Mouse (Mus musculus): ENCODE results near the gene C1ql4.

C1ql4 gene

DNA sequence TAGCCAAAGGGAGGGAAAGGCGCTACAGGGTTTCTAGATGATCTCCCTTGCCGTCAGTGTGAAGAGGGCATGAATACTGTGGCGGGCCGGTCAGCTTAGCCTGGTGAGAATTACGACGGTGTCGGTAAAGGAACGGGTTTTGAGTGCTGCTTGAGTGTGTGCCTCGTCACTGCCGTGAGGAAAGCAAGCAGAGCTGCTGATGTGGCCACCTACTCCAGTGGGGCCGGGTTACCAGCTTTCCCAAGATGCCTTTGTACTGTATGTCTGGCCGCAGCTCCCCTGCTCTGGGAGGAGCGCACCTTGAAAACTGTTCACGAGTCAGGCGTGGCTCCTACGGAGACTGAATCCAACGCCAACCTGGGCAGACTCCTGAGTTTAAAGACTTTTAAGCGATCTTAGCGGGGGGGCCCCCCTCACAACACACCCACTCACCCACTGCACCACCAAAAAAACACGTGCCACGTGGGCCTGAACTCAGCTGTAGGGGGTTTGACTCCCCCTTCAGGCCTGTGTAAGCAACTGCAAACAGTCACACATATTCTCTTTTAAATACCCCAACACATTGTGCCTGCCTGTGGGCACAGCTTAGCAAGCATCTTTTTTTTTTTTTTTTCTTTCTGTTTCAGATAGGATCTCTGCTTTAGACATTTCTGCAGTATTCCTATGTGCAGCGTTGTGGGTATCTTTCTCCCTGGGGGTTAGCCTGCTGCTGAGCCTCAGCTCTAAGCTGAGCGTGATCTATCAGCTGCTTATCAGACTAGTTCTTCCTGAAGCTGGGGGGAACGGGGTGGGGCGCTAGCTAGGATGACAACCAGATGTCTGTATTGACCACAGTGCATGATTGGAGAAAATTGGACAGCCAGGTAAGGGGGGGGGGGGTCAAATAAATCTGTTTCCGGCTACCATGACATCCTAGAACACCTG is 47.4 kb downstream of the C1ql4 start:
- DNase-seq (ENCODE audit: low read depth, low spot score) = peak; percentile 15
- Histone ChIP-seq H3K36me3 (ENCODE audit: control insufficient read depth, insufficient read depth, low read length, poor library complexity, severe bottlenecking) (peaks cover 5% of the 10 kb centered on the region; the same call in 1 of the 2 replicates), H3K27me3 (ENCODE audit: control insufficient read depth, insufficient read depth, low read length, poor library complexity, severe bottlenecking) (no peaks in the 10 kb centered on the region)

GRCm38 (mm10) chr15:99039306-99039705 is 48.3 kb downstream of the C1ql4 start:
- Histone ChIP-seq H3K27me3 (ENCODE audit: control insufficient read depth, insufficient read depth, low read length, poor library complexity, severe bottlenecking) (no peaks in the 10 kb centered on the region), H3K36me3 (ENCODE audit: control insufficient read depth, insufficient read depth, low read length, poor library complexity, severe bottlenecking) (peaks cover 8% of the 10 kb centered on the region)

GRCm38 (mm10) chr15:99038797-99039196 is 48.8 kb downstream of the C1ql4 start:
- no peak for DNase-seq (ENCODE audit: low read depth, low spot score)
- peaks cover 8% of the 10 kb centered on the region for H3K36me3 ChIP-seq (ENCODE audit: control insufficient read depth, insufficient read depth, low read length, poor library complexity, severe bottlenecking)
- H3K27me3 ChIP-seq (ENCODE audit: control insufficient read depth, insufficient read depth, low read length, poor library complexity, severe bottlenecking) = no peaks in the 10 kb centered on the region

More at GRCm38 (mm10) chr15:99039306-99039705, 48.3 kb downstream of the C1ql4 start:
- no peak for DNase-seq (ENCODE audit: low read depth, low spot score)

DNA sequence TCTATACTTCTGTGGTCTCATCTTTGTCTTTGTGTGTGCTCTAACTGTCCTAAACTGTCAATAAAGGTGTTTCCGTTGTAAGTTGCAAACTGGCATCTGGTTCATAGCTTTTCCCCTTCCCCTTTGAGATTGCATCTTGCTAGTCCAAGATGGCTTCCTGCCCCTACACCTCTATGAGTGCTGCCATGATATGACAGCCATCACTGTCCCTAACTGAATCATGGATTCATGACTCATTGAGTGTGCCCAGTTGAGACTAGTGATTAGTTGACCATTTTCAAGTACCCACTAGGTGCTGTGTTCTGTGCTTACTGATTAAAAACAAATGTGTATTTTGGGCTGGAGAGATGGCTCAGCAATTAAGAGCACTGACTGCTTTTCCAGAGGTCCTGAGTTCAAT is 49.6 kb downstream of the C1ql4 start:
- no peak for DNase-seq (ENCODE audit: low read depth, low spot score)
- peaks cover 8% of the 10 kb centered on the region for H3K36me3 ChIP-seq (ENCODE audit: control insufficient read depth, insufficient read depth, low read length, poor library complexity, severe bottlenecking)
- no peaks in the 10 kb centered on the region for H3K27me3 ChIP-seq (ENCODE audit: control insufficient read depth, insufficient read depth, low read length, poor library complexity, severe bottlenecking)

DNA sequence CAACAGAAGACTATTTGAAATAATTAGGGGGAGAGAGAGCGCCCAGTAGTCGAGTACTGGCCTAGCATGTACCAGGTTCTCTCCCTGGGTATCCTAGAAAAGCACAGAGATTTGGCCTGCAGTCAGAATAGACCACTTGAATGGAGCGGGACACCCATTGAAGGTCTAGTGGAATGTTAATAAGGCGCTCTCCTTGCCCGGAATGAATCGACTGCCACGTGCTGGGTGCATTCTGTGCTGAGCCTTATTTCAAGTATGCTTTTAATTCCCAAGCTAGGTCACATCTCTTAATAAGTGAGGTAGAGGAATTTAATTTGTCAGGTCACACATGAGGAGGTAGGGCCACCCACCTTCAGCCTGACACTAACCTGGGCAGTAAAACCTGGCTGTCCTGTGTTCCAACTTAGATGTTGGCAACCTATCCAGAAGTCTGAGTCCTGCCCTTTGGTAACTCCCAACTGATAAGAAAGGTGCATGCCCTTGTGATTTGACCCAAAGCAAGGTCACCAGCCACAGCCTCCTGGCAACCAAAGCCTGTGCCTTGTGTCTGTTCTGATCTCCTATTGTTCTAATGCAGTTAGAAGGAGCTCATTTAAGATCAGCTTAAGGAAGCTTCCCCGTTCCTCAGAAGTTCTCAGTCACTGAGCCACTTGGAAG is 51.2 kb downstream of the C1ql4 start:
- no peaks in the 10 kb centered on the region for H3K27me3 ChIP-seq (ENCODE audit: control insufficient read depth, insufficient read depth, low read length, poor library complexity, severe bottlenecking)
- H3K36me3 ChIP-seq (ENCODE audit: control insufficient read depth, insufficient read depth, low read length, poor library complexity, severe bottlenecking) = peaks cover 8% of the 10 kb centered on the region
- no peak for DNase-seq (ENCODE audit: low read depth, low spot score)

GRCm38 (mm10) chr15:99035431-99035830 is 52.2 kb downstream of the C1ql4 start:
- H3K36me3 ChIP-seq (ENCODE audit: control insufficient read depth, insufficient read depth, low read length, poor library complexity, severe bottlenecking) = peaks cover 8% of the 10 kb centered on the region
- no peak for DNase-seq (ENCODE audit: low read depth, low spot score)
- no peaks in the 10 kb centered on the region for H3K27me3 ChIP-seq (ENCODE audit: control insufficient read depth, insufficient read depth, low read length, poor library complexity, severe bottlenecking)
